Mouse (Mus musculus): ENCODE results near the gene Stt3b. TPM values are rescaled to one million over a fixed set of nuclear protein-coding genes. Genes with fewer than 3 reads are reported as not detected.

Stt3b gene
- polyA plus RNA-seq, 1 experiment from 2014 or later = 91.3 TPM

DNA sequence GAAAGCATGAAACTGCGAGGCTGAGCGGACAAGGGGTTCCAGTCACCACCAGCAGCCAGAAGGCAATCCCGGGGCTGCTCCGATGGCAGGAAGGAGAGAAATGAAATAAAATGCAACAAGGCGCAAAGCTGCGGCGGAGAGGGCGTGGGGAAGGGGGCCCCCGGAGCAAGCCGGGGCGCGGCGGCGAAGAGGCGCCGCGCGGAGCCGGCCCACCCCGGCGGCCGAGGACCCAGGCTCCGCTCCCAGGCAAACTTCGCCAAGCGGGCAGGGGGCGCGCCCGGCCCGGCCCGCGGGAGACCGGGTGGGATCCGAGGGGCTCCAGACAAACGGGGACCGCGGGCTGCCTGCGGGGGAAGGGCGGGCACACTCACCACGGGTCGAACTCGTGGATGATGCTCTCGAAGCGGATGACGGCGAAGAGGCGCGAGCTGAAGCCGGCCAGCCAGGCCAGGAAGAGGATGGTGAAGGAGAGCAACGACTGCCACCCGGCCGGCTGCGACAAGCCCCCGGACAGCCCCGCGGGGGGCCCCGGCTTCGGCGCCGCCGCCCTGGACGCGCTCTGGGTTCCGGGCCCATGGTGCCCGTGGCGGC lies 745 bp downstream of the Stt3b start:
- Histone ChIP-seq H3K9me3 (ENCODE audit: control insufficient read depth, low read length) (no peaks in the 10 kb centered on the region), H3K4me3 (ENCODE audit: low read length) (peak overlapping the region; percentile 98), H3K9ac (ENCODE audit: low read length) (peak overlapping the region; percentile 100), H3K36me3 (ENCODE audit: control insufficient read depth, insufficient read depth, low read length) (no peaks in the 10 kb centered on the region), H3K27ac (ENCODE audit: low read length) (peak overlapping the region; percentile 98), H3K4me1 (replicated peaks; ENCODE audit: control insufficient read depth, insufficient read depth, low read length) (peaks cover 27% of the 10 kb centered on the region), H3K4me2 (ENCODE audit: low read depth, low read length) (peak overlapping the region; percentile 72), H3K27me3 (ENCODE audit: control insufficient read depth, insufficient read depth, low read depth, low read length) (no peaks in the 10 kb centered on the region)
- WGBS = under 1% methylated on average over 56 of the region's 65 CpGs
- 0 out of 2 replicates have a peak, but pooled peaks have one; percentile 0 for ATAC-seq (ENCODE audit: low read depth)

DNA sequence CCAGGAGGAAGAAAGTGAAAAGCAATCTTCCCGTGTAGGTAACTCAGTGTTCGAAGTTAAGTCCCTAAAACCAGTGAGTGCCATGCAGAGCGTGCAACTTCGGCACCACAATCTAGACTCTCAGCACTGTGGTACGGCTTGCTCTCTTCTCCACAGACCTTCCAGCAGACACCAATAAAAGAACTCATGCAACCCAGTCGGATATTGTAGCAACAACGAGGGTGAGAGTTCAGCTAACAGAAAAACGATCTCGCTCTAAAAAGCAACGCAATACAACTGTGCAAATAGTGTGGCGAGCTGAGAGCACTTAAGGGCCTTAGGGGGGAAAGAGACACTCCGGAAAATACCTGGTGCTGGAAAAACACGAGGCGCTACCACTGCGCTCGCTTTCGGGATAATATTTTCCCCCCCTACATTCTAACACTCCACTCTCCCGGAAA lies 1.3 kb downstream of the Stt3b start:
- peak overlapping the region; percentile 72 for H3K4me2 ChIP-seq (ENCODE audit: low read depth, low read length)
- no peaks in the 10 kb centered on the region for H3K27me3 ChIP-seq (ENCODE audit: control insufficient read depth, insufficient read depth, low read depth, low read length)
- peak overlapping the region; percentile 98 for H3K27ac ChIP-seq (ENCODE audit: low read length)
- ATAC-seq (ENCODE audit: low read depth) = no peak
- H3K9ac ChIP-seq (ENCODE audit: low read length) = peak overlapping the region; percentile 100
- peaks cover 27% of the 10 kb centered on the region for H3K4me1 ChIP-seq (replicated peaks; ENCODE audit: control insufficient read depth, insufficient read depth, low read length)
- H3K36me3 ChIP-seq (ENCODE audit: control insufficient read depth, insufficient read depth, low read length) = no peaks in the 10 kb centered on the region
- no peaks in the 10 kb centered on the region for H3K9me3 ChIP-seq (ENCODE audit: control insufficient read depth, low read length)
- H3K4me3 ChIP-seq (ENCODE audit: low read length) = peak overlapping the region; percentile 98
- WGBS = under 1% methylated on average over 18 of the region's 18 CpGs

DNA sequence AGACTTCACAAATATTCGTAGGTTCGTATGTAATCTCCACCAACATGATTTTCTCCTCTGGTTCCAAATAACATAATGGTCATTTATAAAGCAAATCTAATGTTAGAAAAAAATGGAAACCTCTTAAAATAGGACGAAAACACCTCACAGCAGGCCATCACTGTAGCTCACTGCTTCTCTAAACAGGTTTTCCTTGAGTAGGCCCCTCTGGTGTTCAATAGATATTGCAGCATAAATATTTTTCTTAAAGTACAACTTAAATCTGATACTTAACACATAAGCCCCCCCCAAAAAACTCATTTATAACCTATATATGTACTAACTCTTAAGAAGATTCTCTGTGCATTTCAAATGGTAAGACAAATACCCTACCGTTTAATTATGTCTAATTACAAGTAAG lies 1.8 kb downstream of the Stt3b start:
- peak overlapping the region; percentile 98 for H3K4me3 ChIP-seq (ENCODE audit: low read length)
- no peak overlapping the region for H3K27ac ChIP-seq (ENCODE audit: low read length)
- no peak for ATAC-seq (ENCODE audit: low read depth)

DNA sequence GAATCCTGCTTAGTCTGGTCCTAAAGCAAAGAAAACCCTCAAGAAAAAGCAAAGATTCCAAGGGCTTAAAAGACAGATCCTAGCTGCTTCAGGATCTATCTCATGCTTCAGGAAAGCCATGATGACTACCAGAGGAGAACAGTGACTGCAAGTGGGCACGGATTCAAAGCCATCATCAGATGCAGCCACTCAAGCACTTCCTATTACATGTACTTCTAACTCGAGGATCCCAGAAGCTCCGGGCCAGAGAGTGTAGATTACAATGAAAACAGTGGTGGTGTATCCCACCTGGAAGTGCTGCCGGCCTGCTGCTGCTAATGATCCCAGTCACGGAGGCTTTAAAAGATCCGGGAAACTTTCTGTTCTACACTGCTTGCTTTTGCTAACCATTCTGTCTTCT lies 4.0 kb downstream of the Stt3b start:
- H3K27ac ChIP-seq (ENCODE audit: low read length) = 0 out of 2 replicates have a peak overlapping the region, but pooled peaks have one; percentile 3
- H3K36me3 ChIP-seq (ENCODE audit: control insufficient read depth, insufficient read depth, low read length) = no peaks in the 10 kb centered on the region
- no peak for ATAC-seq (ENCODE audit: low read depth)
- no peaks in the 10 kb centered on the region for H3K9me3 ChIP-seq (ENCODE audit: control insufficient read depth, low read length)
- peaks cover 26% of the 10 kb centered on the region for H3K4me1 ChIP-seq (replicated peaks; ENCODE audit: control insufficient read depth, insufficient read depth, low read length)
- peak overlapping the region; percentile 28 for H3K4me3 ChIP-seq (ENCODE audit: low read length)
- no peaks in the 10 kb centered on the region for H3K27me3 ChIP-seq (ENCODE audit: control insufficient read depth, insufficient read depth, low read depth, low read length)
- WGBS = 7% methylated on average over 6 of the region's 6 CpGs
- H3K9ac ChIP-seq (ENCODE audit: low read length) = peak overlapping the region; percentile 47
- H3K4me2 ChIP-seq (ENCODE audit: low read depth, low read length) = peak overlapping the region; percentile 72

More for the DNA sequence above, 1.8 kb downstream of the Stt3b start:
- H3K36me3 ChIP-seq (ENCODE audit: control insufficient read depth, insufficient read depth, low read length) = no peaks in the 10 kb centered on the region
- H3K4me2 ChIP-seq (ENCODE audit: low read depth, low read length) = peak overlapping the region; percentile 72
- peak overlapping the region; percentile 100 for H3K9ac ChIP-seq (ENCODE audit: low read length)
- peaks cover 28% of the 10 kb centered on the region for H3K4me1 ChIP-seq (replicated peaks; ENCODE audit: control insufficient read depth, insufficient read depth, low read length)
- no peaks in the 10 kb centered on the region for H3K9me3 ChIP-seq (ENCODE audit: control insufficient read depth, low read length)
- H3K27me3 ChIP-seq (ENCODE audit: control insufficient read depth, insufficient read depth, low read depth, low read length) = no peaks in the 10 kb centered on the region
- 9% methylated on average over 4 of the region's 4 CpGs for WGBS

DNA sequence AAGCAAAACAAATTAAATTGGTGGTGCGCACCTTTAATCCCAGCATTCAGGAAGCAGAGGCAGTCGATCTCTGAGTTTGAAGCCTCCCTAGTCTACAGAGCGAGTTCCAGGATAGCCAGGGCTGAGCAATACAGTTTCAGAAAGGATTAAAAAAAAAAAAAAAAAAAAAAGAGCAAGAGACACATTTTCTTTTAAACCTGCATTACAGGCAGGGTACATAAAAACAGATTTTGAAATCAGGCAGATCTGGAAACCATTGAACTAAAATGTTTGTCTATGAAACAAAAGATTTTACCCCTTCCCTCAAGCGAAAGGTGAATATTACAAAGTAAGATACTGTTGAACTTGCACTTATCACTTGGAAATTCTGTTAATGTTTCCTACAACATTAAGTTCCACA lies 6.1 kb downstream of the Stt3b start:
- H3K36me3 ChIP-seq (ENCODE audit: control insufficient read depth, insufficient read depth, low read length) = no peaks in the 10 kb centered on the region
- H3K27me3 ChIP-seq (ENCODE audit: control insufficient read depth, insufficient read depth, low read depth, low read length) = no peaks in the 10 kb centered on the region
- H3K9ac ChIP-seq (ENCODE audit: low read length) = no peak overlapping the region
- WGBS = 73% methylated on average over 4 of the region's 4 CpGs
- H3K27ac ChIP-seq (ENCODE audit: low read length) = no peak overlapping the region
- no peak overlapping the region for H3K4me3 ChIP-seq (ENCODE audit: low read length)
- no peaks in the 10 kb centered on the region for H3K9me3 ChIP-seq (ENCODE audit: control insufficient read depth, low read length)
- no peak for ATAC-seq (ENCODE audit: low read depth)
- peaks cover 25% of the 10 kb centered on the region for H3K4me1 ChIP-seq (replicated peaks; ENCODE audit: control insufficient read depth, insufficient read depth, low read length)
- no peak overlapping the region for H3K4me2 ChIP-seq (ENCODE audit: low read depth, low read length)

DNA sequence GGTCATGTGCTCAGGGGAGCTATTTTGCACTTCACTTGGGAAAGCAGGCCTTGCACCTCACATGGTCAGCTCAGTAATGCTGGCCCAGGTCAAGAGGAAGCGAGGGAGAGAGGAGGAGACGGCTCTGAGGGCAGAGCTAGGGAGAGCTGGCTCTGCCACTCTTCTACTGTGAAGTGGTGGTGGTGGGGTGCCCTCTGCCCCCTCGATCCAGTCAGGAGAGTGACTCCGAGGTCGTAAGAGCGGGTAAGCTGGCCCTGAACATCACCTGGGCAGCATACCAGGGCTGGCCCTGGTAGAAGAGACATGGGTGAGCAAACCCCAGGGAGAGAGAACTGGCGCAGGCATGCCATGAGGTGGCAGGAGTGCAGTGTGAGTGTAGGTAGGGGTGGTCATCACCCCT lies 8.6 kb downstream of the Stt3b start:
- Histone ChIP-seq H3K27ac (ENCODE audit: low read length) (no peak overlapping the region), H3K4me1 (replicated peaks; ENCODE audit: control insufficient read depth, insufficient read depth, low read length) (peaks cover 20% of the 10 kb centered on the region), H3K4me3 (ENCODE audit: low read length) (no peak overlapping the region), H3K27me3 (ENCODE audit: control insufficient read depth, insufficient read depth, low read depth, low read length) (no peaks in the 10 kb centered on the region), H3K9me3 (ENCODE audit: control insufficient read depth, low read length) (no peaks in the 10 kb centered on the region), H3K9ac (ENCODE audit: low read length) (no peak overlapping the region), H3K36me3 (ENCODE audit: control insufficient read depth, insufficient read depth, low read length) (no peaks in the 10 kb centered on the region), H3K4me2 (ENCODE audit: low read depth, low read length) (no peak overlapping the region)
- ATAC-seq (ENCODE audit: low read depth) = no peak
- 59% methylated on average over 7 of the region's 7 CpGs for WGBS

DNA sequence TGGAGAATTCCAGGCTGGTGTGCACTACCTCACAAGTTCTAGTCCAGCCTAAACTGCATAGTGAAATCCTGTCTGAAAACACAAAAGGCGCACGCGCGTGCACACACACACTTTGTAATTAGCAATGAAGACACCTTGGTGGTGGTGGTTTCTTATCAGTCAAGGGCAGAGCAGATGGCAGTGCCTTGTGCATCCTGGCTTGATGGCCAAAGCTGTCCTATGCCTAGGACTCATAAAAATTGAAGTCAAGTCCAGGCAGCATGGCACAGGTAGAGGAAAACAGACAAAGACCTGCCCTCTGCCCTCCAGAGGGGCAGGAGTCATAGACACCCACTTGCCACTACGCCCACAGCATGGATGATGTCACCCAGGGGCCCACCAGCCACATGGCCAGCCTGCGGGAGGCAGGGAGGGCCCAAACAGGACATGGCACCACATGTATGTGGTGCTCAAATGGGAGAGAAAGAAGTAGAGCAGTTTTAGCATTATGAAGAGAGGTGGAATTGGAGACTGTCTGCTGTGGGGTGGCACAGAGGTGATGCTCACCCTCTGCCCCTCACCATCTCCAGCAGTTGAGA lies 9.1 kb downstream of the Stt3b start:
- peaks cover 16% of the 10 kb centered on the region for H3K4me1 ChIP-seq (replicated peaks; ENCODE audit: control insufficient read depth, insufficient read depth, low read length)
- no peaks in the 10 kb centered on the region for H3K27me3 ChIP-seq (ENCODE audit: control insufficient read depth, insufficient read depth, low read depth, low read length)
- WGBS = 91% methylated on average over 6 of the region's 6 CpGs
- no peak overlapping the region for H3K9ac ChIP-seq (ENCODE audit: low read length)
- no peak for ATAC-seq (ENCODE audit: low read depth)
- H3K27ac ChIP-seq (ENCODE audit: low read length) = no peak overlapping the region
- H3K36me3 ChIP-seq (ENCODE audit: control insufficient read depth, insufficient read depth, low read length) = no peaks in the 10 kb centered on the region
- no peaks in the 10 kb centered on the region for H3K9me3 ChIP-seq (ENCODE audit: control insufficient read depth, low read length)
- no peak overlapping the region for H3K4me2 ChIP-seq (ENCODE audit: low read depth, low read length)
- H3K4me3 ChIP-seq (ENCODE audit: low read length) = no peak overlapping the region

DNA sequence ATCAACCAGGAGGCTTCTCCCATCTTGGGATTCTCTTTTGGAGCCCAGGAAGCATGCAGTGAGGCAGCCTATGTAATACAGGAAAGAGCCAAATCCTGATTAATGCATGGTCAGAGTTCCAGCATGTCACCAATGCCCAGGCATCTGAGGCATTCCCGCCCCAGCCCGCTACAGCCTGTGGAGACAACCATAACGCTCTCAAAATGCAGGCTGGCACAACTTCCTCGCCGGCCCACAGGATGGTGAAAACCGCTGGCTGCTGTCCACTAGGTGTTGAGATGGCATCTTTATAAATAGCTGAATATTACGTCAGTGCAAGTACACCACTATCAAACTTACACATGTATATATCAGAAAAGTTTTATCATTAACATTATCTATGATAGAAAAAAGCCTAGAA lies 13.5 kb downstream of the Stt3b start:
- ATAC-seq (ENCODE audit: low read depth) = no peak
- Histone ChIP-seq H3K36me3 (ENCODE audit: control insufficient read depth, insufficient read depth, low read length) (no peaks in the 10 kb centered on the region), H3K9ac (ENCODE audit: low read length) (no peak overlapping the region), H3K4me1 (replicated peaks; ENCODE audit: control insufficient read depth, insufficient read depth, low read length) (peaks cover 7% of the 10 kb centered on the region), H3K27ac (ENCODE audit: low read length) (no peak overlapping the region), H3K4me2 (ENCODE audit: low read depth, low read length) (no peak overlapping the region), H3K27me3 (ENCODE audit: control insufficient read depth, insufficient read depth, low read depth, low read length) (no peaks in the 10 kb centered on the region), H3K4me3 (ENCODE audit: low read length) (no peak overlapping the region), H3K9me3 (ENCODE audit: control insufficient read depth, low read length) (no peaks in the 10 kb centered on the region)
- 76% methylated on average over 7 of the region's 7 CpGs for WGBS

DNA sequence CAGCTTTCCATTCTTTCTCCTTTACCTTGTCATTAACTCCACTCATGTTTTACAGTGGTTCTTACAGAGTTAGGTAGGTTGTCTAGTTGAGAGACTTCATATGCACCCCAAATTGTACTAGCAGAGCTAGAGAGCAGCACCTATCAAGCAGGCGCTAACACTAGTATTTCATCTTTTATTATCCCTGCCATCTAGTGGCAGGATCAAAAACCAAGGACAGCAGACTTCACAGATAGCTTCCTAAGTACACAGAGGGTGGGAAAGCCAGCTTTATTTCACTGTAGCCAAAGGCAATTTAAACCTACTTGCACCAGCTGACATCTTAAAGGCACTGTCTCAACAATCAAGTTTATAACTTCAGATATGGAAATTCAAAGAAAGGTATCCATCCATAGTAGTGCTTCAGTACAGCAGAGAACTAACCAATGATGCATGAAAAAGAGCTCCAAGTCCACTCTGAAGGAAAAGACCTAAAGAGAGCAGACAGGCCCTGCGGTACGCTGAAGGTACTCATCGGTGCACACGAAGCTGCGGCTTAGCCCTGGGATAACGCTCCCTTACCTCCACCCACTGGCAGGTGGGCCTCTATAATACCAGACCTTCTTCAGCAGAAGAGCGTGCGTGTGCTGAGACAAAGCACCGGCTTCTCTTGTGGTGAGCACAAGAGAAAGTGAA lies 16.2 kb downstream of the Stt3b start:
- H3K9ac ChIP-seq (ENCODE audit: low read length) = no peak overlapping the region
- H3K4me1 ChIP-seq (replicated peaks; ENCODE audit: control insufficient read depth, insufficient read depth, low read length) = peaks cover 12% of the 10 kb centered on the region
- no peak overlapping the region for H3K27ac ChIP-seq (ENCODE audit: low read length)
- H3K27me3 ChIP-seq (ENCODE audit: control insufficient read depth, insufficient read depth, low read depth, low read length) = no peaks in the 10 kb centered on the region
- ATAC-seq (ENCODE audit: low read depth) = no peak
- H3K36me3 ChIP-seq (ENCODE audit: control insufficient read depth, insufficient read depth, low read length) = no peaks in the 10 kb centered on the region
- no peak overlapping the region for H3K4me3 ChIP-seq (ENCODE audit: low read length)
- WGBS = 85% methylated on average over 10 of the region's 10 CpGs
- H3K4me2 ChIP-seq (ENCODE audit: low read depth, low read length) = no peak overlapping the region
- no peaks in the 10 kb centered on the region for H3K9me3 ChIP-seq (ENCODE audit: control insufficient read depth, low read length)
